Mouse (Mus musculus): ENCODE results near the gene Ces1a. TPM values are rescaled to one million over a fixed set of nuclear protein-coding genes. Genes with fewer than 3 reads are reported as not detected.

Ces1a gene
- polyA plus RNA-seq, 1 experiment from 2014 or later: not detected

DNA sequence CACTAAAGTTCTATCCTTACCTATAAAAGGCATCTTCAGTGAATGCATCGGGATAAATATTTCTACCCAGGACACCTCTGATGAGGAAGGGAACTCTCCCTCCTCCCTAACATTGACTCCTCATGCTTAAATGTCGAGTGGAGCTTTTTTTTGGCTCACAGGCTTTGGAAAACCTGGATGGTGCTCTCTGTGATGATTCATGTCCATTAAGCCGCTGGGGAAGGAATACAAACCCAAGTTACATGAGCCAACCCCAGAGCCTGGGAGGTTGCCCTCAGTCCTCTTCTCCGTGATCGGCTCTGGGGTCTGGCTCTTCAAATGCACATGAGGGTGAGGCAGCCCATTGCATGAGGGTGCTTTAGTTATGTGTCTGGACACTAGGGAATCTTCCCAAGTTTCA, 71.3 kb downstream of the Ces1a start:
- Histone ChIP-seq H3K4me1 (peaks cover 5% of the 10 kb centered on the region; the same call in 1 of the 2 replicates), H3K4me2 (no peak overlapping the region), H3K4me3 (no peak overlapping the region), H3K27ac (no peak overlapping the region), H3K27me3 (0 out of 2 replicates have a peak, but pooled peaks cover 3% of the 10 kb centered on the region), H3K36me3 (ENCODE audit: poor library complexity, severe bottlenecking) (no peaks in the 10 kb centered on the region), H3K9me3 (replicated peaks) (no peaks in the 10 kb centered on the region), H3K9ac (no peak overlapping the region)
- 94% methylated on average over 5 of the region's 5 CpGs for WGBS
- no peak for ATAC-seq

GRCm38 (mm10) chr8:92972949-92973348, 75.0 kb downstream of the Ces1a start:
- no peaks in the 10 kb centered on the region for H3K9me3 ChIP-seq (replicated peaks)
- 74% methylated on average over 5 of the region's 5 CpGs for WGBS
- H3K4me3 ChIP-seq: no peak overlapping the region
- H3K4me1 ChIP-seq: peaks cover 5% of the 10 kb centered on the region; the same call in 1 of the 2 replicates
- no peak overlapping the region for H3K4me2 ChIP-seq
- no peak overlapping the region for H3K9ac ChIP-seq
- peak; percentile 38; the same call in 1 of the 2 replicates for ATAC-seq
- no peaks in the 10 kb centered on the region for H3K27me3 ChIP-seq
- H3K27ac ChIP-seq: no peak overlapping the region
- no peaks in the 10 kb centered on the region for H3K36me3 ChIP-seq (ENCODE audit: poor library complexity, severe bottlenecking)

Other genes starting within 250 kb of the Ces1a start
- 9.3 and 9.5 TPM in 2 replicates for gene Mmp2, start 220.9 kb downstream of the Ces1a start, polyA plus RNA-seq (2015; fragmentation: Nextera tagmentation; extraction: Ambion mirVana)
- gene Lpcat2, start 192.9 kb downstream of the Ces1a start, polyA plus RNA-seq (2015; fragmentation: Nextera tagmentation; extraction: Ambion mirVana): 4.1 and 4.6 TPM in 2 replicates
- not detected in 2 replicates for gene Capns2, start 146.8 kb downstream of the Ces1a start, polyA plus RNA-seq (2015; fragmentation: Nextera tagmentation; extraction: Ambion mirVana)
- gene Slc6a2, start 88.1 kb downstream of the Ces1a start, polyA plus RNA-seq (2015; fragmentation: Nextera tagmentation; extraction: Ambion mirVana): not detected in 2 replicates
- not detected in 2 replicates for gene Ces1b, start 31.8 kb upstream of the Ces1a start, polyA plus RNA-seq (2015; fragmentation: Nextera tagmentation; extraction: Ambion mirVana)
- gene Ces1c, start 83.1 kb upstream of the Ces1a start, polyA plus RNA-seq (2015; fragmentation: Nextera tagmentation; extraction: Ambion mirVana): not detected in 2 replicates
- 0.19 and 0.32 TPM in 2 replicates for gene Ces1d, start 149.6 kb upstream of the Ces1a start, polyA plus RNA-seq (2015; fragmentation: Nextera tagmentation; extraction: Ambion mirVana)
- not detected in 2 replicates for gene Ces1e, start 181.4 kb upstream of the Ces1a start, polyA plus RNA-seq (2015; fragmentation: Nextera tagmentation; extraction: Ambion mirVana)
- not detected in 2 replicates for gene Ces1f, start 231.6 kb upstream of the Ces1a start, polyA plus RNA-seq (2015; fragmentation: Nextera tagmentation; extraction: Ambion mirVana)

Data from forebrain, embryonic 13.5 days (tissue).